16 mouse cellular contexts compared by ENCODE assay signal in the genomic region with DNA sequence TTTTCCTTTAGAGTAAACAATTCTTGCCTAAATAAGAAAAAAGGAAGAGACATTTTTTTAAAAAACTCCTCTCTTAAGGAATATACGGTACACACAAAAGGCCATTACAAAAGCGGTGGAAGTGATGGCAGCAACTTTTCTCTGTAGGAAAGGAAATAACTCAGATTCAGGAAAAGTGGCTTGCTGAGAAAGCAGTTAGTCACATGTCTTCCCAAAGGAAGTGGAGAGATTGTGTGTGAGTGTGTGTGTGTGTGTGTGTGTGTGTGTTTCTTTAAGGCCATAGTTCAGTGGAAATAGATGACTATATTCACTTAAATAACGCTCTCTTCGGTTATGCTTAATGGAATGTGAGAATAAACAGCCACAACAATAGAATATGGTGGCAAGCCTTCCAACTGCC. TPM values are rescaled to one million over a fixed set of nuclear protein-coding genes. Genes with fewer than 3 reads are reported as not detected.
DNase-seq lines count a peak whose midpoint lies in the region; ATAC-seq and TF ChIP-seq lines count a peak whose summit lies in the region.
"Had no signal": no experiment of that assay in that cellular context is flagged by ENCODE, and none has a peak within 500 bp of the region (broad histone marks: within the 10 kb centered on the region; RNA-seq: fewer than 3 reads in every experiment).

No protein-coding gene starts in this region.

- 48% methylated on average over 4 of the region's 4 CpGs for WGBS in kidney, adult 2 months
- 70% methylated on average over 4 of the region's 4 CpGs for WGBS in kidney, embryonic 14.5 days
- WGBS in lung, embryonic 16.5 days, result 40% methylated on average over 4 of the region's 4 CpGs
- WGBS in heart, embryonic 16.5 days, result 57% methylated on average over 4 of the region's 4 CpGs
- WGBS in midbrain, embryonic 10.5 days, result 87% methylated on average over 4 of the region's 4 CpGs

- no peaks in the 10 kb centered on the region for H3K27me3 ChIP-seq in kidney, adult 2 months (replicated peaks; ENCODE audit: control insufficient read depth, insufficient read depth, low read length)
- H3K27me3 ChIP-seq in kidney, embryonic 14.5 days (ENCODE audit: control insufficient read depth, insufficient read depth, low read length), result no peaks in the 10 kb centered on the region
- no peaks in the 10 kb centered on the region for H3K27me3 ChIP-seq in lung, embryonic 16.5 days (ENCODE audit: control insufficient read depth, insufficient read depth, low read depth, low read length)
- no peaks in the 10 kb centered on the region for H3K27me3 ChIP-seq in heart, embryonic 16.5 days (ENCODE audit: control insufficient read depth, insufficient read depth, low read length)
- H3K27me3 ChIP-seq in midbrain, embryonic 10.5 days (ENCODE audit: low read depth, poor library complexity, severe bottlenecking), result no peaks in the 10 kb centered on the region
- H3K27me3 ChIP-seq: embryonic facial prominence, embryonic 12.5 days; neural tube, embryonic 13.5 days had no signal

- H3K36me3 ChIP-seq in kidney, adult 2 months (ENCODE audit: control insufficient read depth, insufficient read depth, low read length), result no peaks in the 10 kb centered on the region
- H3K36me3 ChIP-seq in kidney, embryonic 14.5 days (ENCODE audit: control insufficient read depth, insufficient read depth, low read length), result no peaks in the 10 kb centered on the region
- H3K36me3 ChIP-seq in lung, embryonic 16.5 days (ENCODE audit: control insufficient read depth, insufficient read depth, low read length), result no peaks in the 10 kb centered on the region
- H3K36me3 ChIP-seq in heart, embryonic 16.5 days (ENCODE audit: control insufficient read depth, insufficient read depth), result no peaks in the 10 kb centered on the region
- H3K36me3 ChIP-seq in midbrain, embryonic 10.5 days, result no peaks in the 10 kb centered on the region
- H3K36me3 ChIP-seq: embryonic facial prominence, embryonic 12.5 days; G1E; hindbrain, embryonic 10.5 days; neural tube, embryonic 13.5 days had no signal

- no peak for TF ChIP-seq POLR2A in kidney, adult 2 months (IDR thresholded peaks at IDR 0.05; ENCODE audit: low read depth, low read length)

- no peak for TF ChIP-seq CTCF in kidney, adult 2 months (conservative IDR thresholded peaks at IDR 0.05; ENCODE audit: insufficient read depth, insufficient read length, low read depth, low read length)

- H3K4me1 ChIP-seq in kidney, adult 2 months (ENCODE audit: control insufficient read depth, insufficient read depth, low read length), result peaks cover 13% of the 10 kb centered on the region; the same call in 1 of the 2 replicates
- H3K4me1 ChIP-seq in kidney, embryonic 14.5 days (ENCODE audit: control insufficient read depth, insufficient read depth, low read length), result peaks cover 9% of the 10 kb centered on the region; the same call in 1 of the 2 replicates
- no peaks in the 10 kb centered on the region for H3K4me1 ChIP-seq in lung, embryonic 16.5 days (replicated peaks; ENCODE audit: control insufficient read depth, insufficient read depth, low read length)
- H3K4me1 ChIP-seq in heart, embryonic 16.5 days (ENCODE audit: control insufficient read depth, insufficient read depth, low read length), result 0 out of 2 replicates have a peak, but pooled peaks cover 3% of the 10 kb centered on the region
- peaks cover 3% of the 10 kb centered on the region; the same call in 1 of the 2 replicates for H3K4me1 ChIP-seq in midbrain, embryonic 10.5 days
- H3K4me1 ChIP-seq: hindbrain, embryonic 10.5 days had no signal

- H3K4me3 ChIP-seq in kidney, adult 2 months (ENCODE audit: insufficient read depth, low read depth, low read length), result no peak overlapping the region
- no peak overlapping the region for H3K4me3 ChIP-seq in kidney, embryonic 14.5 days (ENCODE audit: low read length)
- H3K4me3 ChIP-seq in lung, embryonic 16.5 days (ENCODE audit: low read length), result no peak overlapping the region
- no peak overlapping the region for H3K4me3 ChIP-seq in heart, embryonic 16.5 days (ENCODE audit: low read length)
- H3K4me3 ChIP-seq in midbrain, embryonic 10.5 days, result no peak overlapping the region
- H3K4me3 ChIP-seq: embryonic facial prominence, embryonic 12.5 days; hindbrain, embryonic 10.5 days; layer of hippocampus, adult 2 months; left cerebral cortex, adult 2 months; neural tube, embryonic 13.5 days had no signal

- DNase-seq in kidney, adult 2 months, result peak; percentile 54
- DNase-seq in lung, adult 18-20 months, result no peak
- no peak for DNase-seq in midbrain, embryonic 10.5 days (ENCODE audit: low spot score)
- DNase-seq: adrenal gland, postnatal 14 days; cerebellum, postnatal 25 days; gastrocnemius, postnatal 14 days had no signal

- H3K27ac ChIP-seq in kidney, adult 2 months (ENCODE audit: insufficient read depth, low read depth, low read length), result no peak overlapping the region
- H3K27ac ChIP-seq in kidney, embryonic 14.5 days (ENCODE audit: low read depth, low read length), result no peak overlapping the region
- H3K27ac ChIP-seq in lung, embryonic 16.5 days (ENCODE audit: low read length), result no peak overlapping the region
- no peak overlapping the region for H3K27ac ChIP-seq in heart, embryonic 16.5 days (ENCODE audit: low read length)
- no peak overlapping the region for H3K27ac ChIP-seq in midbrain, embryonic 10.5 days (replicated peaks)
- H3K27ac ChIP-seq: embryonic facial prominence, embryonic 12.5 days; hindbrain, embryonic 10.5 days; layer of hippocampus, adult 2 months; left cerebral cortex, adult 2 months; neural tube, embryonic 13.5 days had no signal

- H3K9me3 ChIP-seq in kidney, embryonic 14.5 days (ENCODE audit: control insufficient read depth, low read length), result no peaks in the 10 kb centered on the region
- no peaks in the 10 kb centered on the region for H3K9me3 ChIP-seq in lung, embryonic 16.5 days (ENCODE audit: control insufficient read depth, low read length)
- H3K9me3 ChIP-seq in heart, embryonic 16.5 days (replicated peaks; ENCODE audit: control insufficient read depth, low read length), result no peaks in the 10 kb centered on the region
- no peaks in the 10 kb centered on the region for H3K9me3 ChIP-seq in midbrain, embryonic 10.5 days (replicated peaks)
- H3K9me3 ChIP-seq: embryonic facial prominence, embryonic 12.5 days; G1E; hindbrain, embryonic 10.5 days; neural tube, embryonic 13.5 days had no signal

- H3K4me2 ChIP-seq in kidney, embryonic 14.5 days (replicated peaks; ENCODE audit: low read depth, low read length), result no peak overlapping the region
- H3K4me2 ChIP-seq in lung, embryonic 16.5 days (ENCODE audit: low read depth, low read length), result no peak overlapping the region
- H3K4me2 ChIP-seq in heart, embryonic 16.5 days (ENCODE audit: low read depth, low read length), result no peak overlapping the region
- H3K4me2 ChIP-seq: embryonic facial prominence, embryonic 12.5 days; neural tube, embryonic 13.5 days had no signal

- no peak overlapping the region for H3K9ac ChIP-seq in kidney, embryonic 14.5 days (ENCODE audit: low read depth, low read length)
- no peak overlapping the region for H3K9ac ChIP-seq in lung, embryonic 16.5 days (ENCODE audit: low read length)
- no peak overlapping the region for H3K9ac ChIP-seq in heart, embryonic 16.5 days (ENCODE audit: low read length)
- H3K9ac ChIP-seq: embryonic facial prominence, embryonic 12.5 days; neural tube, embryonic 13.5 days had no signal

- ATAC-seq in kidney, embryonic 14.5 days (ENCODE audit: low FRiP score, low TSS enrichment), result no peak
- peak; percentile 38 for ATAC-seq in lung, embryonic 16.5 days (ENCODE audit: low read depth)
- ATAC-seq in heart, embryonic 16.5 days (replicated peaks; ENCODE audit: extremely low read depth, insufficient read depth, low FRiP score), result 0 out of 2 replicates have a peak, but pooled peaks have one; percentile 18
- no peak for ATAC-seq in megakaryocyte-erythroid progenitor cell, adult 5-6 weeks (replicated peaks; ENCODE audit: low FRiP score, low TSS enrichment, poor library complexity, severe bottlenecking)

RNA-seq across cellular contexts. Expression of gene Dab2, which starts 57.5 kb away (rescaled TPM):
- 247 and 281 TPM in 2 replicates for polyA plus RNA-seq in kidney, adult 2 months (2012; rRNA removed)
- polyA plus RNA-seq in kidney, embryonic 14.5 days (2014; fragmentation: Nextera tagmentation; extraction: Ambion mirVana), result 35.0 and 64.2 TPM in 2 replicates
- 33.7 and 40.6 TPM in 2 replicates for polyA plus RNA-seq in lung, embryonic 16.5 days (2015; fragmentation: Nextera tagmentation; extraction: Ambion mirVana)
- 21.3 and 27.3 TPM in 2 replicates for polyA plus RNA-seq in heart, embryonic 16.5 days (2015; fragmentation: Nextera tagmentation; extraction: Ambion mirVana)
- not detected in 2 replicates for total RNA-seq in megakaryocyte-erythroid progenitor cell, adult 5-6 weeks (2014; fragmentation: Nextera tagmentation)
- total RNA-seq in megakaryocyte-erythroid progenitor cell, adult 5-6 weeks (2017), result not detected in 2 replicates
- 37.8 and 53.4 TPM in 2 replicates for polyA plus RNA-seq in midbrain, embryonic 10.5 days (2016; fragmentation: Nextera tagmentation; extraction: Ambion mirVana)
- polyA plus RNA-seq: G1E had no signal

Comparison
In these comparisons a context has a peak if more than half of its experiments do, and no peak if none do; other contexts are left out.
1. ATAC-seq: peak in lung, embryonic 16.5 days (single experiment) and heart, embryonic 16.5 days (single experiment); none in kidney, embryonic 14.5 days (single experiment) and megakaryocyte-erythroid progenitor cell, adult 5-6 weeks (single experiment).